Mouse (Mus musculus): Measurements from ENCODE around the gene Cbx4.

Cbx4 gene

GRCm38 (mm10) chr11:119086144-119086971, at the start of gene Cbx4:
Gene Cbx4, minus strand, starts transcription at chr11:119086221.
- DNase-seq: peak; percentile 89 to 96

- peak; percentile 55 to 64 for DNase-seq
Measured at GRCm38 (mm10) chr11:119134586-119134985, 48.6 kb upstream of the Cbx4 start.

- DNase-seq: peak; percentile 93 to 96
Measured at GRCm38 (mm10) chr11:119133437-119134221, 47.6 kb upstream of the Cbx4 start.

- DNase-seq: no peak
Measured at GRCm38 (mm10) chr11:119132198-119133035, 46.4 kb upstream of the Cbx4 start.

- DNase-seq: no peak
Measured at GRCm38 (mm10) chr11:119130081-119130765, 44.2 kb upstream of the Cbx4 start.

- DNase-seq: no peak
Measured at GRCm38 (mm10) chr11:119129281-119130058, 43.4 kb upstream of the Cbx4 start.

- DNase-seq: no peak
Measured at GRCm38 (mm10) chr11:119128668-119129280, 42.8 kb upstream of the Cbx4 start.

- peak in 1 of 2 experiments; percentile 50 for DNase-seq
Measured at GRCm38 (mm10) chr11:119127686-119128473, 41.9 kb upstream of the Cbx4 start.

GRCm38 (mm10) chr11:119127147-119127546, 41.1 kb upstream of the Cbx4 start:
- peak in 1 of 2 experiments; percentile 14 for DNase-seq

GRCm38 (mm10) chr11:119125929-119126861, 40.2 kb upstream of the Cbx4 start:
- peak in 1 of 2 experiments; percentile 52 for DNase-seq

- DNase-seq: peak in 1 of 2 experiments; percentile 57
Measured at GRCm38 (mm10) chr11:119124536-119124935, 38.5 kb upstream of the Cbx4 start.

GRCm38 (mm10) chr11:119123522-119124319, 37.7 kb upstream of the Cbx4 start:
- peak in 1 of 2 experiments; percentile 30 for DNase-seq

GRCm38 (mm10) chr11:119122396-119122795, 36.4 kb upstream of the Cbx4 start:
- DNase-seq: peak; percentile 35 to 51

- DNase-seq: no peak
Measured at GRCm38 (mm10) chr11:119118905-119119304, 32.9 kb upstream of the Cbx4 start.

- peak in 1 of 2 experiments; percentile 20 for DNase-seq
Measured at GRCm38 (mm10) chr11:119117945-119118344, 31.9 kb upstream of the Cbx4 start.

- no peak for DNase-seq
Measured at GRCm38 (mm10) chr11:119116992-119117391, 31.0 kb upstream of the Cbx4 start.

GRCm38 (mm10) chr11:119112721-119113120, 26.7 kb upstream of the Cbx4 start:
- no peak for DNase-seq

- peak in 1 of 2 experiments; percentile 22 for DNase-seq
Measured at GRCm38 (mm10) chr11:119111345-119111744, 25.3 kb upstream of the Cbx4 start.

Data from cerebellum, postnatal 25 days (tissue).